Mouse (Mus musculus) intestine, embryonic 15.5 days (tissue): ENCODE data around the gene Pknox2. TPM values are rescaled to one million over a fixed set of nuclear protein-coding genes. Genes with fewer than 3 reads are reported as not detected.

Experiments used
- ATAC-seq: fragments of 200-750 bp; cut with Nextera tagmentation; 2 replicates; pipeline ENCODE4 v1.8.0; 2017; ENCODE audit warnings: moderate TSS enrichment, moderate library complexity
- H3K27ac ChIP-seq: fragments of 300-500 bp; sonication (generic); 2 replicates; pipeline ENCODE4 v1.5.1; 2015; ENCODE audit warnings: mild to moderate bottlenecking, inconsistent platforms
- H3K27me3 ChIP-seq: fragments of 300-500 bp; sonication (generic); replicated peaks from 2 replicates; pipeline ENCODE4 v1.6.1; 2015; ENCODE audit warnings: inconsistent platforms
- H3K36me3 ChIP-seq: fragments of 300-500 bp; sonication (generic); 2 replicates; pipeline ENCODE4 v1.6.1; 2015; ENCODE audit warnings: inconsistent platforms
- H3K4me1 ChIP-seq: fragments of 300-500 bp; sonication (generic); replicated peaks from 2 replicates; pipeline ENCODE4 v1.6.1; 2015; ENCODE audit warnings: inconsistent platforms
- H3K4me2 ChIP-seq: fragments of 300-500 bp; sonication (generic); replicated peaks from 2 replicates; pipeline ENCODE4 v1.6.1; 2015; ENCODE audit warnings: mild to moderate bottlenecking, inconsistent platforms
- H3K4me3 ChIP-seq: fragments of 300-500 bp; sonication (generic); replicated peaks from 2 replicates; pipeline ENCODE4 v1.5.1; 2015; ENCODE audit warnings: inconsistent platforms
- H3K9ac ChIP-seq: fragments of 300-500 bp; sonication (generic); 2 replicates; pipeline ENCODE4 v1.6.1; 2015; ENCODE audit warnings: inconsistent platforms
- H3K9me3 ChIP-seq: fragments of 300-500 bp; sonication (generic); 2 replicates; pipeline ENCODE4 v1.6.1; 2016; ENCODE audit warnings: inconsistent platforms
- WGBS: fragments of 180-500 bp; shearing (Covaris S2); methylation state at CpG from one replicate; pipeline ENCODE4 v1.1.7; 2015; 5-methylcytosine and 5-hydroxymethylcytosine counted together
- polyA plus RNA-seq: library from polyadenylated mRNA; unstranded; fragments of >200 nt; fragmentation: Nextera tagmentation; extraction: Ambion mirVana; gene quantifications from 2 replicates; pipeline ENCODE4 v1.2.1, GENCODE M21; 2015

Pknox2 gene
- polyA plus RNA-seq, 1 experiment from 2014 or later: 8.2 TPM

- H3K4me3 ChIP-seq: no peak overlapping the region
- H3K9ac ChIP-seq: no peak overlapping the region
- 0 out of 2 replicates have a peak, but pooled peaks have one; percentile 40 for ATAC-seq
- no peaks in the 10 kb centered on the region for H3K9me3 ChIP-seq
- no peaks in the 10 kb centered on the region for H3K36me3 ChIP-seq
- no peaks in the 10 kb centered on the region for H3K27me3 ChIP-seq
- peaks cover 29% of the 10 kb centered on the region for H3K4me1 ChIP-seq
- peak overlapping the region; percentile 42 for H3K4me2 ChIP-seq
- peak overlapping the region; percentile 62 for H3K27ac ChIP-seq
- WGBS: 39% methylated on average over 5 of the region's 5 CpGs
Measured at GRCm38 (mm10) chr9:37054703-37055102, 92.5 kb downstream of the Pknox2 start.

GRCm38 (mm10) chr9:37053601-37054512 lies 93.3 kb downstream of the Pknox2 start:
- WGBS: 14% methylated on average over 21 of the region's 21 CpGs
- Histone ChIP-seq H3K4me2 (peak overlapping the region; percentile 42), H3K27me3 (no peaks in the 10 kb centered on the region), H3K27ac (peak overlapping the region; percentile 62), H3K9ac (no peak overlapping the region), H3K9me3 (no peaks in the 10 kb centered on the region), H3K4me3 (no peak overlapping the region; the same call in 1 of the 2 replicates), H3K36me3 (no peaks in the 10 kb centered on the region), H3K4me1 (peaks cover 29% of the 10 kb centered on the region)
- ATAC-seq: peak; percentile 91

- Histone ChIP-seq H3K4me2 (peak overlapping the region; percentile 42), H3K36me3 (no peaks in the 10 kb centered on the region), H3K27me3 (no peaks in the 10 kb centered on the region), H3K4me3 (no peak overlapping the region), H3K27ac (peak overlapping the region; percentile 62), H3K4me1 (peaks cover 26% of the 10 kb centered on the region), H3K9me3 (no peaks in the 10 kb centered on the region), H3K9ac (no peak overlapping the region)
- ATAC-seq: peak; percentile 35; the same call in 1 of the 2 replicates
- WGBS: 41% methylated on average over 6 of the region's 6 CpGs
Measured at GRCm38 (mm10) chr9:37053041-37053440, 94.2 kb downstream of the Pknox2 start.

GRCm38 (mm10) chr9:37051669-37052068 lies 95.5 kb downstream of the Pknox2 start:
- Histone ChIP-seq H3K9ac (no peak overlapping the region), H3K4me2 (no peak overlapping the region), H3K4me1 (peaks cover 26% of the 10 kb centered on the region), H3K36me3 (no peaks in the 10 kb centered on the region), H3K9me3 (no peaks in the 10 kb centered on the region), H3K27me3 (no peaks in the 10 kb centered on the region), H3K4me3 (no peak overlapping the region), H3K27ac (no peak overlapping the region)
- 73% methylated on average over 4 of the region's 4 CpGs for WGBS
- ATAC-seq: no peak

GRCm38 (mm10) chr9:37047490-37047889 lies 99.7 kb downstream of the Pknox2 start:
- Histone ChIP-seq H3K4me3 (no peak overlapping the region), H3K27me3 (no peaks in the 10 kb centered on the region), H3K9me3 (no peaks in the 10 kb centered on the region), H3K4me1 (peaks cover 2% of the 10 kb centered on the region; the same call in 1 of the 2 replicates), H3K27ac (no peak overlapping the region), H3K36me3 (no peaks in the 10 kb centered on the region), H3K9ac (no peak overlapping the region), H3K4me2 (no peak overlapping the region)
- 63% methylated on average over 5 of the region's 5 CpGs for WGBS
- no peak for ATAC-seq

- H3K4me2 ChIP-seq: no peak overlapping the region
- WGBS: 81% methylated on average over 1 of the region's 1 CpGs
- no peak overlapping the region for H3K4me3 ChIP-seq
- H3K36me3 ChIP-seq: no peaks in the 10 kb centered on the region
- H3K27ac ChIP-seq: no peak overlapping the region
- H3K9me3 ChIP-seq: no peaks in the 10 kb centered on the region
- no peak overlapping the region for H3K9ac ChIP-seq
- ATAC-seq: no peak
- H3K4me1 ChIP-seq: no peaks in the 10 kb centered on the region
- no peaks in the 10 kb centered on the region for H3K27me3 ChIP-seq
Measured at GRCm38 (mm10) chr9:37045875-37046274, 101.3 kb downstream of the Pknox2 start.

- Histone ChIP-seq H3K9me3 (no peaks in the 10 kb centered on the region), H3K9ac (no peak overlapping the region), H3K27ac (no peak overlapping the region), H3K4me3 (no peak overlapping the region), H3K4me1 (no peaks in the 10 kb centered on the region), H3K27me3 (no peaks in the 10 kb centered on the region), H3K36me3 (no peaks in the 10 kb centered on the region), H3K4me2 (no peak overlapping the region)
- ATAC-seq: no peak
- WGBS: 73% methylated on average over 1 of the region's 1 CpGs
Measured at GRCm38 (mm10) chr9:37044165-37044564, 103.0 kb downstream of the Pknox2 start.

GRCm38 (mm10) chr9:37038859-37039258 lies 108.3 kb downstream of the Pknox2 start:
- no peaks in the 10 kb centered on the region for H3K9me3 ChIP-seq
- no peak for ATAC-seq
- H3K27me3 ChIP-seq: no peaks in the 10 kb centered on the region
- no peaks in the 10 kb centered on the region for H3K36me3 ChIP-seq
- H3K4me1 ChIP-seq: 0 out of 2 replicates have a peak, but pooled peaks cover 5% of the 10 kb centered on the region
- H3K9ac ChIP-seq: no peak overlapping the region
- H3K4me2 ChIP-seq: no peak overlapping the region
- no peak overlapping the region for H3K4me3 ChIP-seq
- H3K27ac ChIP-seq: no peak overlapping the region
- 91% methylated on average over 3 of the region's 3 CpGs for WGBS

GRCm38 (mm10) chr9:37038445-37038844 lies 108.8 kb downstream of the Pknox2 start:
- Histone ChIP-seq H3K9me3 (no peaks in the 10 kb centered on the region), H3K27me3 (no peaks in the 10 kb centered on the region), H3K9ac (no peak overlapping the region), H3K4me3 (no peak overlapping the region), H3K27ac (no peak overlapping the region), H3K4me1 (0 out of 2 replicates have a peak, but pooled peaks cover 5% of the 10 kb centered on the region), H3K4me2 (no peak overlapping the region), H3K36me3 (no peaks in the 10 kb centered on the region)
- no peak for ATAC-seq
- WGBS: 74% methylated on average over 7 of the region's 7 CpGs

- no peak overlapping the region for H3K27ac ChIP-seq
- no peak overlapping the region for H3K9ac ChIP-seq
- no peak overlapping the region for H3K4me2 ChIP-seq
- no peak overlapping the region for H3K4me3 ChIP-seq
- H3K4me1 ChIP-seq: 0 out of 2 replicates have a peak, but pooled peaks cover 5% of the 10 kb centered on the region
- no peaks in the 10 kb centered on the region for H3K36me3 ChIP-seq
- ATAC-seq: no peak
- no peaks in the 10 kb centered on the region for H3K27me3 ChIP-seq
- WGBS: 54% methylated on average over 12 of the region's 12 CpGs
- H3K9me3 ChIP-seq: no peaks in the 10 kb centered on the region
Measured at GRCm38 (mm10) chr9:37037405-37037804, 109.8 kb downstream of the Pknox2 start.

- no peak overlapping the region for H3K4me2 ChIP-seq
- 98% methylated on average over 3 of the region's 3 CpGs for WGBS
- no peaks in the 10 kb centered on the region for H3K27me3 ChIP-seq
- H3K9ac ChIP-seq: no peak overlapping the region
- H3K4me3 ChIP-seq: no peak overlapping the region
- peaks cover 18% of the 10 kb centered on the region for H3K4me1 ChIP-seq
- no peak overlapping the region for H3K27ac ChIP-seq
- no peaks in the 10 kb centered on the region for H3K36me3 ChIP-seq
- no peak for ATAC-seq
- no peaks in the 10 kb centered on the region for H3K9me3 ChIP-seq
Measured at GRCm38 (mm10) chr9:37035248-37035647, 112.0 kb downstream of the Pknox2 start.

GRCm38 (mm10) chr9:37034316-37034715 lies 112.9 kb downstream of the Pknox2 start:
- ATAC-seq: no peak
- Histone ChIP-seq H3K9ac (no peak overlapping the region), H3K27me3 (no peaks in the 10 kb centered on the region), H3K36me3 (no peaks in the 10 kb centered on the region), H3K4me2 (no peak overlapping the region), H3K9me3 (no peaks in the 10 kb centered on the region), H3K27ac (no peak overlapping the region), H3K4me3 (no peak overlapping the region), H3K4me1 (peaks cover 27% of the 10 kb centered on the region)
- 45% methylated on average over 1 of the region's 1 CpGs for WGBS
